Mouse (Mus musculus): Measurements from ENCODE around the gene Rora. TPM values are rescaled to one million over a fixed set of nuclear protein-coding genes. Genes with fewer than 3 reads are reported as not detected.

Gene Rora
- polyA plus RNA-seq, 1 experiment from 2014 or later, result 43.6 TPM

DNA sequence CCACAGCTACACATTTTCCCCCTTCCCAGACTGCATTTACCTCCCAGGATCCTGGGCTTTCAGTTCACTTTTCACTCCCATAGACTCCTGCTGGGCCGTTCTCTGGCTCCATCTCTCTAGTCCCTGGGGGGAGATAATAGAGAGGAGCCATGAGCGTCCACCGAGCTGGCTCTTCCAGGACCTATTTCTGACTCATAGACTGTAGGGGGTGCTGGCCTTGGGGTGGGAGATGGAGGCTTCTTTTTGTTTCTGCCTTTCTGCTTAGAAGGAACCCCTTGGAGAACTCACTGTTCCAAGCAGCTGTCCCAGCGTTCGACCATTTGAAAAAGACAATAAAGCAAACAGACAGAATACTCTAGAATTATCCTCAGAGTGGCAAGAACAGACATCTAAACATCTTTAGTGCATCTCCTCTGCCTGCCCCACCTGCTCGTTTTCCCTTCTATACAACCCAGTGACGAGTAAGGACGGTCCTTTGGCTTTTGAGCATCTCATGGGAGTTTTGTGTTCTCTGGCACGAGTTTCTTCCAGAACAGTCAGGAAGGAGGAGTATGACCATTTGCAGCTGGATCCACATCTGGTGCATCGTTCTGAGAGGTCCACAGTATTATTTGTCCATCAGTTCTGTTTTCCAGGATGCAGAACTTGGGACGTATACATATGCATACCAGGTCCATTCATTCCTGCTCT lies 73.7 kb downstream of the Rora start:
- H3K36me3 ChIP-seq (ENCODE audit: control insufficient read depth, insufficient read depth, low read length), result no peaks in the 10 kb centered on the region
- H3K27me3 ChIP-seq (ENCODE audit: control insufficient read depth, insufficient read depth, low read depth, low read length), result no peaks in the 10 kb centered on the region
- H3K4me2 ChIP-seq (ENCODE audit: low read length), result no peak overlapping the region
- 0 out of 2 replicates have a peak, but pooled peaks cover under 1% of the 10 kb centered on the region for H3K9me3 ChIP-seq (replicated peaks; ENCODE audit: control insufficient read depth, low read length, poor library complexity, severe bottlenecking)
- no peak overlapping the region for H3K9ac ChIP-seq (ENCODE audit: low read depth, low read length)
- H3K27ac ChIP-seq (ENCODE audit: low read length), result no peak overlapping the region
- no peak for ATAC-seq
- WGBS, result 84% methylated on average over 11 of the region's 11 CpGs
- H3K4me3 ChIP-seq (ENCODE audit: low read depth, low read length), result no peak overlapping the region
- no peaks in the 10 kb centered on the region for H3K4me1 ChIP-seq (ENCODE audit: control insufficient read depth, insufficient read depth, low read length)

DNA sequence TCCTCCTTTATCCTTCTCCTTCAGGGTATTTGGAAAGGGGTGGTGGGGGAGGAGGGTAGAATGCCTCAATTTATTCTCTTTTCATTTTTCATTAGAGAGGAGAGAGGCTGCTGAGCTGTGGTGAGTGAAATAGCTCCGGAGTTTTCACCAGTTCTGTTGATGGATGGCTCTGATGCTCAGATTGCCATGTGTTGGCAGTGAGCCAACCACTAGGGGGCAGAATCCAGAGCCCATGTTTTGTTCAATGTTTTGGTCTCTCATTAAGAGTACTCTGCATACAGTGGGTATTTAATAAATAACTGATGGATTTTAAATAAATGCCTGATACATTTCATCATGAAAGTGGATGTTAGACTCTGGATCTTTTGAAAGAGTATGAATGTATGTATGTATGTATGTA lies 77.9 kb downstream of the Rora start:
- no peak overlapping the region for H3K4me3 ChIP-seq (ENCODE audit: low read depth, low read length)
- no peak overlapping the region for H3K9ac ChIP-seq (ENCODE audit: low read depth, low read length)
- no peaks in the 10 kb centered on the region for H3K4me1 ChIP-seq (ENCODE audit: control insufficient read depth, insufficient read depth, low read length)
- 61% methylated on average over 1 of the region's 1 CpGs for WGBS
- H3K9me3 ChIP-seq (replicated peaks; ENCODE audit: control insufficient read depth, low read length, poor library complexity, severe bottlenecking), result 0 out of 2 replicates have a peak, but pooled peaks cover 2% of the 10 kb centered on the region
- no peak overlapping the region for H3K4me2 ChIP-seq (ENCODE audit: low read length)
- ATAC-seq, result no peak
- H3K27ac ChIP-seq (ENCODE audit: low read length), result no peak overlapping the region
- no peaks in the 10 kb centered on the region for H3K36me3 ChIP-seq (ENCODE audit: control insufficient read depth, insufficient read depth, low read length)
- H3K27me3 ChIP-seq (ENCODE audit: control insufficient read depth, insufficient read depth, low read depth, low read length), result no peaks in the 10 kb centered on the region

DNA sequence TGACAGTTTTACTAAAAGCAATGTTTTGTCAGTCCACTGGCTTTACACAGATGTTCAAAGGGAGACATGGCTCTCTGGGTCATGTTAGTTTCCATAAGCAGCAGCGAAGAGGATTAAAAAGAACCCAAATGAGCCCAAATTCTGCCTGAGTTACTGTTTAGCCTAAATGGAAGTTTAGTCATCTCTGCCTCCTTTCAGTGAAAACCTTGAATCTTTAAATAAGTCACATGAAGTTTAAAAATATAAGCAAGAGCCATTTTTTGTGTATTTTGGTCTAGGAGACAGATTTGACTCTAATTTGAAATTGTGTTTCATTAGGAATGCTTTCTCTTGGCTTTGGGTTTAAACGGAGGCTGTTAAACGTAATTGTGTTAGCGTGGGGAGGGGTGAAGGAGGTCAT lies 79.3 kb downstream of the Rora start:
- ATAC-seq, result no peak
- Histone ChIP-seq H3K4me3 (ENCODE audit: low read depth, low read length) (no peak overlapping the region), H3K9me3 (replicated peaks; ENCODE audit: control insufficient read depth, low read length, poor library complexity, severe bottlenecking) (0 out of 2 replicates have a peak, but pooled peaks cover 2% of the 10 kb centered on the region), H3K27ac (ENCODE audit: low read length) (no peak overlapping the region), H3K4me1 (ENCODE audit: control insufficient read depth, insufficient read depth, low read length) (no peaks in the 10 kb centered on the region; the same call in 1 of the 2 replicates), H3K36me3 (ENCODE audit: control insufficient read depth, insufficient read depth, low read length) (no peaks in the 10 kb centered on the region), H3K27me3 (ENCODE audit: control insufficient read depth, insufficient read depth, low read depth, low read length) (no peaks in the 10 kb centered on the region), H3K4me2 (ENCODE audit: low read length) (no peak overlapping the region), H3K9ac (ENCODE audit: low read depth, low read length) (no peak overlapping the region)
- WGBS, result 82% methylated on average over 4 of the region's 4 CpGs

DNA sequence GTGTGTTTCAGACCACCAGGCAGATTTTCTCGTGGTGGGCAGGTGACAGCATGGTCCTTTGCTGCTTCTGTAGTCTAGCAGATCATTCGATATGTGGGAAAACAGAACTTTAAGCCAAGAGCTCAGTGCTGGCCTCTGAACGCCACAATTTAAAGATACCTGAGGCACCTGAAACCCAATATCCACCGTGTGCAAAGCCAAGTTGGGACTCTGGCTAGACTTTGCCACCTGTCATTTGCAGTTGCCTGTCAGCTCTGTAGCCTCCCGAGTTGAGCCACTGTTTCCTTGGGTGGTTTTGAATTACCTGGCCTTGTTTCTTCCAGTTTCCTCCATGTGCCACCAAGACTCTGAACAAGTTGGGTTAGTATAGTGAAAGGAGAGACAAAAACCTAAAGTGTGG lies 82.3 kb downstream of the Rora start:
- no peaks in the 10 kb centered on the region for H3K36me3 ChIP-seq (ENCODE audit: control insufficient read depth, insufficient read depth, low read length)
- H3K27ac ChIP-seq (ENCODE audit: low read length), result no peak overlapping the region
- H3K4me1 ChIP-seq (ENCODE audit: control insufficient read depth, insufficient read depth, low read length), result no peaks in the 10 kb centered on the region; the same call in 1 of the 2 replicates
- no peaks in the 10 kb centered on the region for H3K27me3 ChIP-seq (ENCODE audit: control insufficient read depth, insufficient read depth, low read depth, low read length)
- no peak overlapping the region for H3K4me3 ChIP-seq (ENCODE audit: low read depth, low read length)
- ATAC-seq, result no peak
- H3K9me3 ChIP-seq (replicated peaks; ENCODE audit: control insufficient read depth, low read length, poor library complexity, severe bottlenecking), result 0 out of 2 replicates have a peak, but pooled peaks cover 2% of the 10 kb centered on the region
- WGBS, result 94% methylated on average over 5 of the region's 5 CpGs
- no peak overlapping the region for H3K9ac ChIP-seq (ENCODE audit: low read depth, low read length)
- H3K4me2 ChIP-seq (ENCODE audit: low read length), result no peak overlapping the region

DNA sequence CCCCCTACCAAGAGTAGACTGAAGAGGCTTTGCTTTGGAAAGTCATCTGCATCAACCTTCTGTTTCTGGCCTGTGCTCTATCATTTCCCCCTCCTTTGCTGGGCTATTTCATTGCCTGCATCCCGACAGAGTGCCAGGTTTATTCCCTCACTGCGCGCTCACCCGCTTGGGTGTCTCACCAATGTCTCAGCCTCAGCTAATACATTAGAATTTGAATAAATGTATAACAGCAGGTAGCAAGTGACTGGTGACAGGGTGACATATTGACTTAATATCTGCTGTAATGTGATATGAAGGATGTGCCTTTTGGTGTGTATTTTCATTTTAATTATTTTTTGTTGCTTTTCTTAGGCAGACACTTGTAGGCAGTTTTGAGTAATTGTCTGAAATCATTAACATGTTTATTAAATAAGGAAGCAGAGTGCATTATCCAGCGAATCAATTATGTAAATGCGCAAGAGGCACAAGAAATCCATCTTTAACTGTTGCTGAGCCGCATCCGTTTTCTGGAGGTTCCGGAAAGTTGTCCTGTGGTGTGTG lies 83.7 kb downstream of the Rora start:
- no peak for ATAC-seq

DNA sequence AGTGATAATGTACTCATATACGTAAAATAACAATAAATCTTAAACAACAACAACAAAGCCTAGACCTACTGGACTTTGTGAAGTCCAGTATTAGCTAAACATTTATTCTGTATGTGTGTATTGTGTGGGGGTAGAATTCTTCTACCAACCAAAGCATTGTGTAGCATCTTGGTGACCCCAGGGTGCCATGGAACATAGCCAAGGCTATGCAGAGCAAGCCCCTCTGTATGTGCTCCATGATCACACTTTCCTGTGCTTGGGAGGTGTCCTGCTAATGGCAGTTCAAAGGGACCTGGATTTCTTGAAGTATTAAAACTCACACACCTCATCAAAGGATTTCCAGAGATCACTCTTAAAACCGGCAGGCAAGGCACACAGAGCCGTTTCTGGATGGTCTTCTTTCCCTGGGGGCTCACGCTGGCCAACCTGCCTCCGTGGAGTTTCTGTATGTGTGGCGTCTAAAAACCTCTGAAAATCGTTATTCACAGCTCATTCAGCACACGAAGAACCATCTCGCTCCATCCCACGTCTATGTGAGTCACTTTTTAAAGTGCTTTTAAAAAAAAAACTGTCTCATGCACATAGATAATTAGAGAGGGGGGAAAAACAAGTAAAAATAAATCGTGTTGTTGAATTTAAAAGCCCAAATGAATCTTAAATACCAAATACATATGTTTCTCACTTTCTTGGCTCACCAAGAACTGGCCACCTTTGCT lies 92.5 kb downstream of the Rora start:
- Histone ChIP-seq H3K4me1 (ENCODE audit: control insufficient read depth, insufficient read depth, low read length) (no peaks in the 10 kb centered on the region), H3K4me2 (ENCODE audit: low read length) (no peak overlapping the region), H3K9ac (ENCODE audit: low read depth, low read length) (no peak overlapping the region), H3K27me3 (ENCODE audit: control insufficient read depth, insufficient read depth, low read depth, low read length) (no peaks in the 10 kb centered on the region), H3K9me3 (replicated peaks; ENCODE audit: control insufficient read depth, low read length, poor library complexity, severe bottlenecking) (no peaks in the 10 kb centered on the region), H3K27ac (ENCODE audit: low read length) (no peak overlapping the region), H3K36me3 (ENCODE audit: control insufficient read depth, insufficient read depth, low read length) (no peaks in the 10 kb centered on the region), H3K4me3 (ENCODE audit: low read depth, low read length) (no peak overlapping the region)
- ATAC-seq, result no peak
- WGBS, result 78% methylated on average over 11 of the region's 11 CpGs

More for the DNA sequence above, 83.7 kb downstream of the Rora start:
- Histone ChIP-seq H3K27ac (ENCODE audit: low read length) (no peak overlapping the region), H3K4me1 (ENCODE audit: control insufficient read depth, insufficient read depth, low read length) (no peaks in the 10 kb centered on the region; the same call in 1 of the 2 replicates), H3K27me3 (ENCODE audit: control insufficient read depth, insufficient read depth, low read depth, low read length) (no peaks in the 10 kb centered on the region), H3K36me3 (ENCODE audit: control insufficient read depth, insufficient read depth, low read length) (no peaks in the 10 kb centered on the region), H3K4me3 (ENCODE audit: low read depth, low read length) (no peak overlapping the region), H3K9ac (ENCODE audit: low read depth, low read length) (no peak overlapping the region), H3K4me2 (ENCODE audit: low read length) (no peak overlapping the region), H3K9me3 (replicated peaks; ENCODE audit: control insufficient read depth, low read length, poor library complexity, severe bottlenecking) (0 out of 2 replicates have a peak, but pooled peaks cover 2% of the 10 kb centered on the region)
- 65% methylated on average over 9 of the region's 9 CpGs for WGBS

DNA sequence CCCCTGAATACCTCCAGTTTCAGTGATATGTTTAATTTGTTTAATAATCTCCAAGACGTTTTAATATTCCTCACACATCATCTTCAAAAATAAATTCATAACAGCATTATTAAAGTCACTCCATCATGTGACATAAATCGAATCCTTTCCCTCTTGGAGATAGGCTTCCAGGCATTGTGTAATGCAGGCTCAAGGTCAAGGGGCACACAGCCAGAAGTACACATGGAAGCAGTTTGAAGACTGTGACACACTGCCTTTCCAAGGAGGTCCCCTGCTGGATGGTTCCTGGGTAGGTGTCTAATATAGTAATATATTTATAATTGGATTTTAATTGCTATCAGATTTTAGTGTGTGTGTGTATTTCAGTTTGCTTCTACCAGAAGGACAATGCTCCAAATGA lies 103.4 kb downstream of the Rora start:
- H3K4me3 ChIP-seq (ENCODE audit: low read depth, low read length), result no peak overlapping the region
- no peaks in the 10 kb centered on the region for H3K36me3 ChIP-seq (ENCODE audit: control insufficient read depth, insufficient read depth, low read length)
- no peaks in the 10 kb centered on the region for H3K9me3 ChIP-seq (replicated peaks; ENCODE audit: control insufficient read depth, low read length, poor library complexity, severe bottlenecking)
- no peak overlapping the region for H3K27ac ChIP-seq (ENCODE audit: low read length)
- H3K4me2 ChIP-seq (ENCODE audit: low read length), result no peak overlapping the region
- WGBS, result 53% methylated on average over 2 of the region's 2 CpGs
- peaks cover 14% of the 10 kb centered on the region for H3K4me1 ChIP-seq (ENCODE audit: control insufficient read depth, insufficient read depth, low read length)
- ATAC-seq, result no peak
- H3K9ac ChIP-seq (ENCODE audit: low read depth, low read length), result no peak overlapping the region
- no peaks in the 10 kb centered on the region for H3K27me3 ChIP-seq (ENCODE audit: control insufficient read depth, insufficient read depth, low read depth, low read length)

DNA sequence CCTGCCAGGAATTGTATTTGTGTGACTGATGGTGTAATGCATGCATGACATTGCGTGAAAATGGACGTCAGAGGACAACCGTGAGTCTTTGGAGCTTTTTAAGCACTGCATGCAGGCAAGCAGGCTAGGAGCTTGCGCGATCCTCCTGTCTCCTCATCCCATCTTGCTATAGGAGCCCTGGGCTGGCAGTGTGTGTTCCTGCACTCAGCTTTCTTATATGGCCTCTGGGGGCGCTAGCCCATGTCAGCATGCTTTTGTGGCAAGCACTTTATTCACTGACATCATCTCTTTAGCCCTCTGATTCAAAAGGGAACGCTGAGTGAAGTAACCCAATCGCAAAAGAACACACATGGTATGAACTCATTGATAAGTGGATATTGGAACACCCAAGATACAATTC lies 105.7 kb downstream of the Rora start:
- no peak overlapping the region for H3K9ac ChIP-seq (ENCODE audit: low read depth, low read length)
- H3K4me2 ChIP-seq (ENCODE audit: low read length), result no peak overlapping the region
- H3K27ac ChIP-seq (ENCODE audit: low read length), result no peak overlapping the region
- WGBS, result 77% methylated on average over 8 of the region's 8 CpGs
- no peaks in the 10 kb centered on the region for H3K9me3 ChIP-seq (replicated peaks; ENCODE audit: control insufficient read depth, low read length, poor library complexity, severe bottlenecking)
- H3K4me3 ChIP-seq (ENCODE audit: low read depth, low read length), result no peak overlapping the region
- no peaks in the 10 kb centered on the region for H3K36me3 ChIP-seq (ENCODE audit: control insufficient read depth, insufficient read depth, low read length)
- peaks cover 10% of the 10 kb centered on the region for H3K4me1 ChIP-seq (ENCODE audit: control insufficient read depth, insufficient read depth, low read length)
- ATAC-seq, result no peak
- H3K27me3 ChIP-seq (ENCODE audit: control insufficient read depth, insufficient read depth, low read depth, low read length), result no peaks in the 10 kb centered on the region

DNA sequence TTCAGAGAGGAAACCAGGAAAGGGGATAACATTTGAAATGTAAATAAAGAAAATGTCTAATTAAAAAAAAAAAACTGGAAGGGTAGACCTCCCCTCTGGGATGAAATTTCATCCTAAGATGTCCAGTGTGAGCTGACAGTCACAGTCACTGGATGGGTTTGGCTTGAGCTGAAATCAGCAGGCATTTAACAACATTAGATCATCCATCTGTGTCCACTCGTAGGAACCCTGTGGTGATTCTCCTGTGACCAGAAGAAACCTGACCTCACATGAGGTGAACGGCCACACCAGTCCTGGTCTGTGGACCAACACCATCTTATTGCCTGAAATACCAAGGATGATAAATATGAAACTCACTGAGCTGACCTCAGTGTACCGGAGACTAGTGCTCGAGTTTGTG lies 106.7 kb downstream of the Rora start:
- H3K4me3 ChIP-seq (ENCODE audit: low read depth, low read length), result no peak overlapping the region
- no peak for ATAC-seq
- H3K27me3 ChIP-seq (ENCODE audit: control insufficient read depth, insufficient read depth, low read depth, low read length), result no peaks in the 10 kb centered on the region
- no peak overlapping the region for H3K27ac ChIP-seq (ENCODE audit: low read length)
- H3K9me3 ChIP-seq (replicated peaks; ENCODE audit: control insufficient read depth, low read length, poor library complexity, severe bottlenecking), result no peaks in the 10 kb centered on the region
- H3K4me1 ChIP-seq (ENCODE audit: control insufficient read depth, insufficient read depth, low read length), result peaks cover 4% of the 10 kb centered on the region
- WGBS, result 79% methylated on average over 4 of the region's 4 CpGs
- H3K9ac ChIP-seq (ENCODE audit: low read depth, low read length), result no peak overlapping the region
- no peaks in the 10 kb centered on the region for H3K36me3 ChIP-seq (ENCODE audit: control insufficient read depth, insufficient read depth, low read length)
- no peak overlapping the region for H3K4me2 ChIP-seq (ENCODE audit: low read length)
